Mouse (Mus musculus) small intestine, adult 2 months (tissue): ENCODE measurements around the gene Myef2. TPM values are rescaled to one million over a fixed set of nuclear protein-coding genes. Genes with fewer than 3 reads are reported as not detected.

ENCODE experiments used
- H3K27ac ChIP-seq: fragments of 200-500 bp; 2 replicates; pipeline ENCODE4 v1.5.1; 2012; ENCODE audit warnings: low read depth, low read length, control low read depth, inconsistent platforms; ENCODE audit not compliant: insufficient read depth
- H3K27me3 ChIP-seq: fragments of 200-500 bp; 2 replicates; pipeline ENCODE4 v1.6.1; 2012; ENCODE audit warnings: mild to moderate bottlenecking, moderate library complexity, low read length, inconsistent platforms; ENCODE audit not compliant: control insufficient read depth, insufficient read depth
- H3K36me3 ChIP-seq: fragments of 200-500 bp; 2 replicates; pipeline ENCODE4 v1.6.1; 2012; ENCODE audit warnings: mild to moderate bottlenecking, low read length, control low read depth, inconsistent platforms; ENCODE audit not compliant: control insufficient read depth, insufficient read depth
- H3K4me1 ChIP-seq: fragments of 200-500 bp; 2 replicates; pipeline ENCODE4 v1.6.1; 2012; ENCODE audit warnings: low read length, inconsistent platforms, mixed read lengths; ENCODE audit not compliant: control insufficient read depth, insufficient read depth, insufficient read length
- H3K4me3 ChIP-seq: fragments of 200-500 bp; 2 replicates; pipeline ENCODE4 v1.5.1; 2012; ENCODE audit warnings: low read depth, mild to moderate bottlenecking, control low read depth, inconsistent platforms, low read length, moderate library complexity
- CTCF ChIP-seq: fragments of 200-500 bp; IDR thresholded peaks from 2 replicates; pipeline ENCODE4 v1.5.1; 2012; ENCODE audit warnings: low read depth, mild to moderate bottlenecking, control low read depth, inconsistent platforms, low read length, moderate library complexity, mixed read lengths; ENCODE audit not compliant: insufficient replicate concordance, insufficient read length; ENCODE audit errors: extremely low read depth
- POLR2A ChIP-seq: fragments of 200-500 bp; IDR thresholded peaks from 2 replicates; pipeline ENCODE4 v1.6.1; 2012; ENCODE audit warnings: low read depth, mild to moderate bottlenecking, control low read depth, inconsistent platforms, low read length, moderate library complexity
- WGBS: fragments of 180-500 bp; shearing (Covaris S2); methylation state at CpG from one replicate; pipeline ENCODE4 v1.1.7; 2018; 5-methylcytosine and 5-hydroxymethylcytosine counted together
- polyA plus RNA-seq: library from polyadenylated mRNA; depleted of rRNA; stranded (reverse); fragments of >200 nt; gene quantifications from 2 replicates; pipeline ENCODE4 v1.2.3, GENCODE M21; 2012

The Myef2 gene
- polyA plus RNA-seq, 1 experiment = 1.8 TPM

DNA sequence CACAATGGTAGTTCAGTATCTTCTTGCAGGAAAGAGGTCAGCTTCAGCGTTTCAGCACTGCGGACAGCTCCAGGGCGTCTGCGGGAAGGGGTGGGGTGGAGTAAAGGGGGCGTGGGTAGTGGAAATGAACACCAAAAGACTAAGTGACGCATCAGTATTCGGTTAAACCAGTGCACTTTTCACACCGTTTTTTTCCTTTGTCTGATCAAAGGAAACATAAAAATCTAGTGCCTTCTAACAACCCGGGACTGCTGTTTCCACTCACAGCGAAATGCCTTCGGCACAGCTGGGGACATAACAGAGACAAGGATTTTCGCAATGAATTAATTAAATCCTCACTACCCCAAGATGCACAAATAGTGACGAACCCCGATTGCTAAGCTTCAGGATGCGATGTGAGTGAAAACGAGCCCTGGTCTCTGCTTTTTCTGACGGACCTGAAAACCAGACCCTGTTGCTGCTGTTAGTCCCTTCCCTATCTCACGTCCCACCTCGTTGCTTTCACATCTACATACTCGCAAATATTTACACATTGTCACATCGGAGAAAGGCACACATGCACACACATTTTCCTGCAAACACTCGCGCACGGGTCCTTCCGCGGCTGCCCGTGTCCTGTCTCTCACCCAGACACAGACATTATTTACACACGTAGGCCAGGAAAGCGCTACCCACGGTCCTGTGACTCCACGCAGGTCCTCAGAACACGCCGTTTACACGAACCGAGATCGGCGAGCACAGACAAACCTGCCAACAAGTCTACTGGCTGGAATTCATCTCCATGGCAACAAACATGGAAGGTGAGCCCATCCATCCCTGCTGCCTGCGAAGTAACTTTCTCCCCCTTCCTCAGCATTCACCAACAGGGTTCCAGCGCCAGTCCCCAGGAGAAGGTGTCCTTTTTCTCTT is 12.7 kb upstream of the Myef2 start, which contains the start of gene Ctxn2:
TSS of gene Ctxn2 (plus strand) at position 790 of the 909 bp plus-strand sequence.
- Histone ChIP-seq H3K4me3 (no peak within 1 kb of the TSS), H3K27ac (no peak within 1 kb of the TSS), H3K27me3 (peaks cover 3% of the 10 kb centered on the region; the same call in 1 of the 2 replicates), H3K4me1 (no peaks in the 10 kb centered on the region), H3K36me3 (no peaks in the 10 kb centered on the region)
- no peak for TF ChIP-seq CTCF
- TF ChIP-seq POLR2A = no peak
- WGBS = 2% methylated on average over 39 of the region's 39 CpGs

DNA sequence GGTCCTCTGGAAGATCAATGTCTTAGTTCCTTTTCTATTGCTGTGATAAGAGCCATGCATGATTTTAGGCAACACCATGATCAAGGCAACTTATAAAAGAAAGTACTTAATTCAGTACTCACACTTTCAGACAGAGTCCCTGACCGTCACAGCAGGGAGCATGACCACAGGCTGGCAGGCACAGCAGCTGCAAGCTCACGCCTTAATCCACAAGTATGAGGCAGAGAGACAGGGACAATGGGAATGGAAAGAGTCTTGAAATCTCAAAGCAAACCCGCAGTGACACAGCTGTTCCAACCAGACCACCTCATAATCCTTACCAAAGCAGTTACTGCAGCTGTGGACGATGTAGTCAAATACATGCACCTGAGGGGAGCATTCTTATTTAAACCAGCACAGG is 10.7 kb upstream of the Myef2 start:
- Histone ChIP-seq H3K36me3 (no peaks in the 10 kb centered on the region), H3K27ac (no peak overlapping the region), H3K4me1 (no peaks in the 10 kb centered on the region), H3K27me3 (peaks cover 3% of the 10 kb centered on the region; the same call in 1 of the 2 replicates), H3K4me3 (no peak overlapping the region)
- WGBS = 39% methylated on average over 4 of the region's 4 CpGs
- TF ChIP-seq CTCF (no peak), POLR2A (no peak)

- H3K4me3 ChIP-seq = no peak overlapping the region
- no peaks in the 10 kb centered on the region for H3K36me3 ChIP-seq
- H3K4me1 ChIP-seq = no peaks in the 10 kb centered on the region
- no peak overlapping the region for H3K27ac ChIP-seq
- 0 out of 2 replicates have a peak, but pooled peaks cover 3% of the 10 kb centered on the region for H3K27me3 ChIP-seq
- WGBS = 42% methylated on average over 3 of the region's 3 CpGs
- no peak for TF ChIP-seq CTCF
- no peak for TF ChIP-seq POLR2A
Measured at GRCm38 (mm10) chr2:125126792-125127191, 3.3 kb upstream of the Myef2 start.

DNA sequence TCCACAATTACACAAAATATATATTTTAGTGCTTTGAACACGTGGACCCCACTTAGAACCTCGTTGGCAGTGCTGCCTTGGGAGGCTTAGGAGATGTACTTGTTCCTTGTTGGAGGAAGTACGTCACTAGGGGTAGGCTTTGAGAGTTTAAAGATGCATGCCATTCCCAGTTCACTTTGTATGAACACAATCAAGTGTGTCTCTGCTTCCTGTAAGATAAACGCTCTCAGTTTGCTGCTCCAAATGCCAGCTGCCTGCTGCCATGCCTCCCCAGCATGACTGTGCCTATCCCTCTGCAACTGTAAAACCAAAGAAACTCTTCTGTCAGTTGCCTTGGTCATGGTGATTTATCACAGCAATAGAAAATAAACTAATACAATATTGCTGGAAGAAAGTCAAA is 2.4 kb upstream of the Myef2 start:
- WGBS = 44% methylated on average over 4 of the region's 4 CpGs
- Histone ChIP-seq H3K4me1 (no peaks in the 10 kb centered on the region), H3K27ac (no peak overlapping the region), H3K27me3 (0 out of 2 replicates have a peak, but pooled peaks cover 3% of the 10 kb centered on the region), H3K4me3 (no peak overlapping the region), H3K36me3 (no peaks in the 10 kb centered on the region)
- TF ChIP-seq POLR2A = no peak
- TF ChIP-seq CTCF = no peak

- TF ChIP-seq CTCF = no peak
- no peak for TF ChIP-seq POLR2A
- H3K4me1 ChIP-seq = no peaks in the 10 kb centered on the region
- 0 out of 2 replicates have a peak, but pooled peaks cover 3% of the 10 kb centered on the region for H3K27me3 ChIP-seq
- WGBS = 2% methylated on average over 49 of the region's 59 CpGs
- no peaks in the 10 kb centered on the region for H3K36me3 ChIP-seq
- H3K4me3 ChIP-seq = peak overlapping the region; percentile 84
- no peak overlapping the region for H3K27ac ChIP-seq
Measured at GRCm38 (mm10) chr2:125122624-125123476, 611 bp downstream of the Myef2 start.

DNA sequence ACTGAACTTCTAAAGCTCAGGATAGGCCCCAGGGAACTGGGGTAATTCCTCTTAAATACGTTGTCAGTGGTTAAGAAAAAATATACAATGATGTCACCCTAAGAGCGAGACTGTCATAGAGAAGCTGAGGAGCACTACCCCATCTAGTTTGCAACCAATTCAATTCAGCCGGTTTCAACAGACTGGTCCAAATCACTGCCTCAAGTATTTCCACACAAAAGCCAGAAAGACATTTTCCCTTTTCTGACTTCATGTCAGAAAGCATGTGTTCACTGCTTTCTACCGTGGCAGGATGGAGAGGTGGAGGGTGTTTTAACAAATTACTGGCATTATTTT is 1.2 kb downstream of the Myef2 start:
- whole genome bisulfite sequencing = 36% methylated on average over 4 of the region's 4 CpGs
- H3K4me3 ChIP-seq = no peak overlapping the region
- H3K27me3 ChIP-seq = 0 out of 2 replicates have a peak, but pooled peaks cover 3% of the 10 kb centered on the region
- no peaks in the 10 kb centered on the region for H3K4me1 ChIP-seq
- no peak overlapping the region for H3K27ac ChIP-seq
- TF ChIP-seq CTCF = no peak
- TF ChIP-seq POLR2A = no peak
- no peaks in the 10 kb centered on the region for H3K36me3 ChIP-seq
